Mouse (Mus musculus): ENCODE results near the gene Crocc2. TPM values are rescaled to one million over a fixed set of nuclear protein-coding genes. Genes with fewer than 3 reads are reported as not detected.

The Crocc2 gene
- polyA plus RNA-seq, 1 experiment: 0.01 TPM

DNA sequence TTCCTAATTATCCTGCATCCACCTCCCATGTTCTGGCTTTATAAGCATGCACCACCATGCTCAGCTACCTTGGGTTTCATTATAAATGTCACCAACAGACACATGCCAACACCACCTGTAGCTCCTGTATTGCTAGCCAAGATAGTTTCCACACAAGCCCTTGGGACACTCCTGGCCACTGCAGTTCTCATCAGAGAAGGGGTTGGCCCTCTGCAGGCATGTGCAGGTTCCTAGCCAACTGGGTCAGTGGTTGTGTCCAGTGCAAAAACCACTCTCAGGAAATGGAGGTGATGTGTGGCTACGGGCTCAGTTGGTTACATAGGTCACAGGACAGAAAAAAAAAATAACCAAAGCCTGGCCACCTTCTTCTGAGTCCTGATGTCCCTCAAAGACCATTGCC, 25.7 kb upstream of the Crocc2 start:
- Histone ChIP-seq H3ac (ENCODE audit: control insufficient read depth, insufficient read length, low read depth) (no peak overlapping the region), H3K4me3 (ENCODE audit: insufficient read depth, poor library complexity, severe bottlenecking) (no peak overlapping the region), H3K27me3 (ENCODE audit: control insufficient read depth, insufficient read depth, insufficient read length) (peaks cover 8% of the 10 kb centered on the region), H3K79me3 (ENCODE audit: low read depth) (no peaks in the 10 kb centered on the region), H3K36me3 (ENCODE audit: control insufficient read depth, insufficient read depth) (no peaks in the 10 kb centered on the region), H3K79me2 (ENCODE audit: control insufficient read depth, insufficient read depth) (no peaks in the 10 kb centered on the region)
- no peak for TF ChIP-seq MAX (IDR thresholded peaks at IDR 0.05)
- TF ChIP-seq MYOD1 (IDR thresholded peaks at IDR 0.05; ENCODE audit: control insufficient read depth, insufficient read length, low read depth): no peak
- TF ChIP-seq MYOG (IDR thresholded peaks at IDR 0.05; ENCODE audit: control insufficient read depth, extremely low read depth, insufficient read length): no peak
- no peak for TF ChIP-seq FOSL1 (IDR thresholded peaks at IDR 0.05; ENCODE audit: insufficient read depth, low read length, poor library complexity, severe bottlenecking)
- TF ChIP-seq CTCF (IDR thresholded peaks at IDR 0.05; ENCODE audit: control insufficient read depth, insufficient read depth, insufficient read length): no peak
- TF ChIP-seq CEBPB (IDR thresholded peaks at IDR 0.05; ENCODE audit: low read depth): no peak
- TF ChIP-seq USF1 (IDR thresholded peaks at IDR 0.05; ENCODE audit: low read depth): no peak

DNA sequence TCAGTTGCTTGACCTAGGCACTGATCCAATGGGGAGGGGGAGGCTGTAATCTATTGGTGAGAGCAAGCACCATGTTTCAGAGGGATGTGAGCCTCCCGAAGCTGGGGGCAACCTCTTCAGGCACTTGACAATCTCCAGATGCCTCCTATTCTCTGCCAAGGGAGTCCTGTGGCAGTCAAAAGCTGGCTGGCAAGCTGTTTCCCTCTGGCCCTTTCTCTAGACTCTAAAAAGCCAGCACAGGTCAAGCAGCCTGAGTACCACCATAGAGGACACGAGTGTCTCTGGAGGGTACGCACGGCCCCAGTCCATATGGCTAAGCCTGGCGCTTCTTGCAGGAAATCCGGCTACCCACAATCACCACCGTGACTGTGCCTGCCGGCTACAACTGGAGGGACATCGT, 24.3 kb upstream of the Crocc2 start:
- TF ChIP-seq CTCF (IDR thresholded peaks at IDR 0.05; ENCODE audit: control insufficient read depth, insufficient read depth, insufficient read length) (no peak), CEBPB (IDR thresholded peaks at IDR 0.05; ENCODE audit: low read depth) (no peak), MYOG (IDR thresholded peaks at IDR 0.05; ENCODE audit: control insufficient read depth, extremely low read depth, insufficient read length) (no peak), USF1 (IDR thresholded peaks at IDR 0.05; ENCODE audit: low read depth) (no peak), FOSL1 (IDR thresholded peaks at IDR 0.05; ENCODE audit: insufficient read depth, low read length, poor library complexity, severe bottlenecking) (no peak)
- no peaks in the 10 kb centered on the region for H3K79me3 ChIP-seq (ENCODE audit: low read depth)
- no peaks in the 10 kb centered on the region for H3K36me3 ChIP-seq (ENCODE audit: control insufficient read depth, insufficient read depth)
- peaks cover 8% of the 10 kb centered on the region for H3K27me3 ChIP-seq (ENCODE audit: control insufficient read depth, insufficient read depth, insufficient read length)
- H3ac ChIP-seq (ENCODE audit: control insufficient read depth, insufficient read length, low read depth): no peak overlapping the region
- no peak overlapping the region for H3K4me3 ChIP-seq (ENCODE audit: insufficient read depth, poor library complexity, severe bottlenecking)
- no peaks in the 10 kb centered on the region for H3K79me2 ChIP-seq (ENCODE audit: control insufficient read depth, insufficient read depth)

DNA sequence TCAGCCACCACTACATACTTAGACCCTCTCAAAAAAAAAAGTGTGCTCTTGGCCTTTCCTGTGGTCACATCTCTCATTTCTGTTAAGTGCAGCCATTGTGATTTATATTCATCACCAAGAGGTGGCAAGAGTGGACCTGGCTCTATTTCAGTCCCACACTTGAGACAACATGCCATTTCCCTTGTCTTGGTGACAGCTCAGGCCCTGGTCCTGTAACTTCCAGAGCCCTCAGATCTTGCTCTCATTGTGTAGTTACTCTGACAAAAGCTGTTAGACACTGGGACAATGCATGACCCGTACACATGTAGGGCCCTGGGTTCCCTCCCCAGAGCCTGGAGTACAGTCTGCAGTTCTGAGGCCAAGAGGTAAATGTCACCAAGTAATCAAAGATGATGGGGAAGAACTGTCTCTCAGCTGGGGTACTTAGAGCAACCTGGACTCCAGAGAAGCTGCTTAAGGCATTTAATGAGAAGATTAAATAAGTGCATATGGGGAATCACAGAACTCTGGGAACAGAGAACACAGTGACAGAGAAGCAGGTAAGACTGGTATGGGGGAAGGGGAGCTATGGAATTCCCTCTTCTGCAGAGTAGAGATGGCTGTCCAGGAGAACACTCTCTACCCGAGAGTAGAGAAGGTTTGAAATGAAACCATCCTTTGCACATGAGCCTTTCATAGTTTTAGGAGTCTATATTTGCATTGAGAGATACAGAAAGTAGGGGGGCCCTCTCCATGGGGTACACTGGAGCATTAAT, 17.4 kb upstream of the Crocc2 start:
- no peak overlapping the region for H3K4me3 ChIP-seq (ENCODE audit: insufficient read depth, poor library complexity, severe bottlenecking)
- no peaks in the 10 kb centered on the region for H3K79me2 ChIP-seq (ENCODE audit: control insufficient read depth, insufficient read depth)
- H3ac ChIP-seq (ENCODE audit: control insufficient read depth, insufficient read length, low read depth): no peak overlapping the region
- H3K79me3 ChIP-seq (ENCODE audit: low read depth): no peaks in the 10 kb centered on the region
- H3K27me3 ChIP-seq (ENCODE audit: control insufficient read depth, insufficient read depth, insufficient read length): peaks cover 11% of the 10 kb centered on the region
- TF ChIP-seq MAX (IDR thresholded peaks at IDR 0.05) (no peak), CTCF (IDR thresholded peaks at IDR 0.05; ENCODE audit: control insufficient read depth, insufficient read depth, insufficient read length) (no peak), MYOD1 (IDR thresholded peaks at IDR 0.05; ENCODE audit: control insufficient read depth, insufficient read length, low read depth) (no peak), USF1 (IDR thresholded peaks at IDR 0.05; ENCODE audit: low read depth) (no peak), FOSL1 (IDR thresholded peaks at IDR 0.05; ENCODE audit: insufficient read depth, low read length, poor library complexity, severe bottlenecking) (no peak), MYOG (IDR thresholded peaks at IDR 0.05; ENCODE audit: control insufficient read depth, extremely low read depth, insufficient read length) (no peak), CEBPB (IDR thresholded peaks at IDR 0.05; ENCODE audit: low read depth) (no peak)
- H3K36me3 ChIP-seq (ENCODE audit: control insufficient read depth, insufficient read depth): no peaks in the 10 kb centered on the region

DNA sequence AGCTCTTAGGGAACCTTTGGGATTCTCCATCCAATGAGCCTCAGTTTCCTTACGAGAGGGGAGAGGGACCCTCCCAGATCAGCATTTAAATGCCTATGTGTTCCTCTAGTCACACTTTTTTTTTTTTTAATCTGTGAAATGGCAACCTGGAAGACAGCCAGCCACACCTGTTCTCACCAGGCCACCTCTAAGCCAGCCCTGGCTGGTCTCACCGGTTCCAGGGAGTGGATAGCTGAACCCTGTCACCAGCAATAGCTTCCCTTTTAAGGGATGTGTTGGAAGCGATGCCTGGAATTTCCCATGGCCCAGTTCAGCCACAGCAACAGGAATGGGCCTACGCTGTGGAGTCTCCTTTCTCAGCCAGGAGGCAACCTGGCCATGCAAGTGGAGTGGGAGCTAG, 11.0 kb upstream of the Crocc2 start:
- no peaks in the 10 kb centered on the region for H3K79me2 ChIP-seq (ENCODE audit: control insufficient read depth, insufficient read depth)
- no peaks in the 10 kb centered on the region for H3K79me3 ChIP-seq (ENCODE audit: low read depth)
- H3K27me3 ChIP-seq (ENCODE audit: control insufficient read depth, insufficient read depth, insufficient read length): no peaks in the 10 kb centered on the region
- H3K36me3 ChIP-seq (ENCODE audit: control insufficient read depth, insufficient read depth): no peaks in the 10 kb centered on the region
- H3ac ChIP-seq (ENCODE audit: control insufficient read depth, insufficient read length, low read depth): no peak overlapping the region
- TF ChIP-seq MYOD1 (IDR thresholded peaks at IDR 0.05; ENCODE audit: control insufficient read depth, insufficient read length, low read depth) (no peak), CEBPB (IDR thresholded peaks at IDR 0.05; ENCODE audit: low read depth) (no peak), MYOG (IDR thresholded peaks at IDR 0.05; ENCODE audit: control insufficient read depth, extremely low read depth, insufficient read length) (no peak), MAX (IDR thresholded peaks at IDR 0.05) (no peak), CTCF (IDR thresholded peaks at IDR 0.05; ENCODE audit: control insufficient read depth, insufficient read depth, insufficient read length) (no peak), FOSL1 (IDR thresholded peaks at IDR 0.05; ENCODE audit: insufficient read depth, low read length, poor library complexity, severe bottlenecking) (no peak), USF1 (IDR thresholded peaks at IDR 0.05; ENCODE audit: low read depth) (no peak)
- H3K4me3 ChIP-seq (ENCODE audit: insufficient read depth, poor library complexity, severe bottlenecking): no peak overlapping the region

DNA sequence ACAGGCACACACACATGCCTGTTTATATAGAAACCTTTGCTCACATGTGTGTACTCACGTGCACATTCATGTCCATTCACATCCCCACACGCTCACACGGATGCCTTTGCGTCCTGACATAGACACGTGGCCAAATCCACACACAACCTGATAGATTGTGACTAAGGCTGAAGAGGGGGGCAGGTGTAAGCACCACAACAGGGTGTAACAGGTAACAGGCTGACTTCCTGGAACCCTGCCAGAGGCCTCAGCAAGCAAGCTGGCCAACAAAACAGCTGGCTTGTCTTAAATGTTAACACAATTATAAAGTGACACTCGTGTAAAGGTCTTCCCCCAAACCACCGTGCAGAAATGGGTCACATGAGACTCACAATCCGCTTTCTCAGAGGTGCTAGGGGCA, 9.6 kb upstream of the Crocc2 start:
- H3ac ChIP-seq (ENCODE audit: control insufficient read depth, insufficient read length, low read depth): no peak overlapping the region
- no peaks in the 10 kb centered on the region for H3K27me3 ChIP-seq (ENCODE audit: control insufficient read depth, insufficient read depth, insufficient read length)
- H3K79me3 ChIP-seq (ENCODE audit: low read depth): no peaks in the 10 kb centered on the region
- TF ChIP-seq MYOG (IDR thresholded peaks at IDR 0.05; ENCODE audit: control insufficient read depth, extremely low read depth, insufficient read length) (no peak), CTCF (IDR thresholded peaks at IDR 0.05; ENCODE audit: control insufficient read depth, insufficient read depth, insufficient read length) (no peak), MYOD1 (IDR thresholded peaks at IDR 0.05; ENCODE audit: control insufficient read depth, insufficient read length, low read depth) (no peak), FOSL1 (IDR thresholded peaks at IDR 0.05; ENCODE audit: insufficient read depth, low read length, poor library complexity, severe bottlenecking) (no peak), MAX (IDR thresholded peaks at IDR 0.05) (no peak), CEBPB (IDR thresholded peaks at IDR 0.05; ENCODE audit: low read depth) (no peak), USF1 (IDR thresholded peaks at IDR 0.05; ENCODE audit: low read depth) (no peak)
- no peaks in the 10 kb centered on the region for H3K36me3 ChIP-seq (ENCODE audit: control insufficient read depth, insufficient read depth)
- no peak overlapping the region for H3K4me3 ChIP-seq (ENCODE audit: insufficient read depth, poor library complexity, severe bottlenecking)
- no peaks in the 10 kb centered on the region for H3K79me2 ChIP-seq (ENCODE audit: control insufficient read depth, insufficient read depth)

Measured in C2C12 (cell line).